Mouse (Mus musculus): ENCODE results near the gene Tmem127. TPM values are rescaled to one million over a fixed set of nuclear protein-coding genes. Genes with fewer than 3 reads are reported as not detected.

Tmem127 gene
- total and polyA plus RNA-seq, 3 experiments, result 11.5 to 15.8 (median 11.9) TPM

GRCm38 (mm10) chr2:127292250-127292649 is 44.5 kb downstream of the Tmem127 start:
- in situ Hi-C loops (cut with MboI; ENCODE audit: low pct_ligation_motif_present, low pct_unique_long_range_greater_than_20kb, low sequenced_read_pairs) (no loop called here), dilution Hi-C loops (cut with MboI; ENCODE audit: extremely low pct_ligation_motif_present, extremely low pct_unique_long_range_greater_than_20kb, low sequenced_read_pairs) (no loop called here)
- no peak overlapping the region for H3K27ac ChIP-seq (ENCODE audit: insufficient read depth, low read depth)
- H3K79me2 ChIP-seq (replicated peaks; ENCODE audit: control insufficient read depth, extremely low read depth, insufficient read depth, poor library complexity, severe bottlenecking), result no peaks in the 10 kb centered on the region
- H3K27me3 ChIP-seq (replicated peaks), result no peaks in the 10 kb centered on the region
- H3K9me3 ChIP-seq (replicated peaks; ENCODE audit: low read length), result no peaks in the 10 kb centered on the region
- no peak overlapping the region for H3K4me2 ChIP-seq (ENCODE audit: insufficient read depth, low read depth, poor library complexity, severe bottlenecking)
- no peaks in the 10 kb centered on the region for H3K4me1 ChIP-seq (ENCODE audit: control insufficient read depth in 1 of 2, insufficient read depth in 2 of 2)
- DNase-seq (ENCODE audit: extremely low read depth), result no peak
- peaks cover 41 to 79% of the 10 kb centered on the region in 2 experiments for H3K36me3 ChIP-seq (replicated peaks in 1 of 2; ENCODE audit: control insufficient read depth in 1 of 2, insufficient read depth in 1 of 2, low read length in 1 of 2)
- H3K9ac ChIP-seq (ENCODE audit: insufficient read depth, low read depth), result no peak overlapping the region
- H3K4me3 ChIP-seq (replicated peaks in 1 of 3; ENCODE audit: low read depth in 2 of 3, low read length in 2 of 3, poor library complexity in 1 of 3), result no peak overlapping the region
- TF ChIP-seq MAX (IDR thresholded peaks at IDR 0.05; ENCODE audit: low read length), result no peak
- TF ChIP-seq RCOR1 (conservative IDR thresholded peaks at IDR 0.05; ENCODE audit: low read depth, low read length), result no peak
- no peak for TF ChIP-seq ZC3H11A (IDR thresholded peaks at IDR 0.05; ENCODE audit: low read depth, low read length)
- no peak for TF ChIP-seq USF2 (conservative IDR thresholded peaks at IDR 0.05; ENCODE audit: low read depth, low read length)
- no peak for TF ChIP-seq IRF4 (IDR thresholded peaks at IDR 0.05; ENCODE audit: low read depth, low read length)
- TF ChIP-seq MEF2A (IDR thresholded peaks at IDR 0.05; ENCODE audit: borderline replicate concordance, low read depth, low read length), result no peak
- no peak for TF ChIP-seq CTCF (conservative IDR thresholded peaks at IDR 0.05 in 1 of 2, IDR thresholded peaks at IDR 0.05 in 1 of 2; ENCODE audit: low read depth in 2 of 2, low read length in 2 of 2)
- no peak for TF ChIP-seq TCF12 (IDR thresholded peaks at IDR 0.05; ENCODE audit: low read depth, low read length)
- no peak for TF ChIP-seq MAZ (IDR thresholded peaks at IDR 0.05; ENCODE audit: low read depth, low read length)
- no peak for TF ChIP-seq ELF1 (IDR thresholded peaks at IDR 0.05; ENCODE audit: low read depth, low read length)
- no peak for TF ChIP-seq TBP (conservative IDR thresholded peaks at IDR 0.05; ENCODE audit: low read depth, low read length)
- no peak for TF ChIP-seq BHLHE40 (IDR thresholded peaks at IDR 0.05; ENCODE audit: low read depth, low read length)
- TF ChIP-seq CHD1 (IDR thresholded peaks at IDR 0.05; ENCODE audit: low read depth, low read length), result no peak
- TF ChIP-seq ZNF384 (IDR thresholded peaks at IDR 0.05; ENCODE audit: low read depth, low read length), result no peak
- no peak for TF ChIP-seq CHD2 (IDR thresholded peaks at IDR 0.05; ENCODE audit: low read length)
- no peak for TF ChIP-seq POLR2AphosphoS2 (IDR thresholded peaks at IDR 0.05; ENCODE audit: low read depth, low read length)
- TF ChIP-seq ZKSCAN1 (IDR thresholded peaks at IDR 0.05; ENCODE audit: borderline replicate concordance, low read depth, low read length), result no peak
- TF ChIP-seq NELFE (IDR thresholded peaks at IDR 0.05; ENCODE audit: low read depth, low read length), result no peak
- no peak for TF ChIP-seq MAFK (IDR thresholded peaks at IDR 0.05; ENCODE audit: insufficient replicate concordance, low read length)

GRCm38 (mm10) chr2:127297001-127297805 is 49.5 kb downstream of the Tmem127 start:
- DNase-seq (ENCODE audit: extremely low read depth), result no peak
- no peak overlapping the region for H3K4me2 ChIP-seq (ENCODE audit: insufficient read depth, low read depth, poor library complexity, severe bottlenecking)
- no peak overlapping the region for H3K4me3 ChIP-seq (replicated peaks in 1 of 3; ENCODE audit: low read depth in 2 of 3, low read length in 2 of 3, poor library complexity in 1 of 3)
- peaks cover 45 to 82% of the 10 kb centered on the region in 2 experiments for H3K36me3 ChIP-seq (replicated peaks in 1 of 2; ENCODE audit: control insufficient read depth in 1 of 2, insufficient read depth in 1 of 2, low read length in 1 of 2)
- H3K27me3 ChIP-seq (replicated peaks), result no peaks in the 10 kb centered on the region
- dilution Hi-C loops (cut with MboI; ENCODE audit: extremely low pct_ligation_motif_present, extremely low pct_unique_long_range_greater_than_20kb, low sequenced_read_pairs) (no loop called here), in situ Hi-C loops (cut with MboI; ENCODE audit: low pct_ligation_motif_present, low pct_unique_long_range_greater_than_20kb, low sequenced_read_pairs) (no loop called here)
- H3K9me3 ChIP-seq (replicated peaks; ENCODE audit: low read length), result no peaks in the 10 kb centered on the region
- H3K79me2 ChIP-seq (replicated peaks; ENCODE audit: control insufficient read depth, extremely low read depth, insufficient read depth, poor library complexity, severe bottlenecking), result no peaks in the 10 kb centered on the region
- TF ChIP-seq MXI1 (IDR thresholded peaks at IDR 0.05; ENCODE audit: low read depth, low read length) (no peak), E2F4 (IDR thresholded peaks at IDR 0.05; ENCODE audit: insufficient replicate concordance, low read depth, low read length) (no peak), MAX (IDR thresholded peaks at IDR 0.05; ENCODE audit: low read length) (no peak), TBP (conservative IDR thresholded peaks at IDR 0.05; ENCODE audit: low read depth, low read length) (no peak), JUN (IDR thresholded peaks at IDR 0.05; ENCODE audit: insufficient read depth, low read depth, low read length) (no peak), CTCF (conservative IDR thresholded peaks at IDR 0.05 in 1 of 2, IDR thresholded peaks at IDR 0.05 in 1 of 2; ENCODE audit: low read depth in 2 of 2, low read length in 2 of 2) (no peak), NELFE (IDR thresholded peaks at IDR 0.05; ENCODE audit: low read depth, low read length) (no peak), PAX5 (IDR thresholded peaks at IDR 0.05; ENCODE audit: low read length) (no peak), RCOR1 (conservative IDR thresholded peaks at IDR 0.05; ENCODE audit: low read depth, low read length) (no peak), CHD2 (IDR thresholded peaks at IDR 0.05; ENCODE audit: low read length) (no peak), ELF1 (IDR thresholded peaks at IDR 0.05; ENCODE audit: low read depth, low read length) (no peak), SIN3A (IDR thresholded peaks at IDR 0.05; ENCODE audit: low read length) (no peak), ZKSCAN1 (IDR thresholded peaks at IDR 0.05; ENCODE audit: borderline replicate concordance, low read depth, low read length) (no peak), CHD1 (IDR thresholded peaks at IDR 0.05; ENCODE audit: low read depth, low read length) (no peak), MAFK (IDR thresholded peaks at IDR 0.05; ENCODE audit: insufficient replicate concordance, low read length) (no peak), GABPA (IDR thresholded peaks at IDR 0.05; ENCODE audit: insufficient replicate concordance, low read depth, low read length) (no peak), EP300 (IDR thresholded peaks at IDR 0.05; ENCODE audit: low read length) (no peak), IRF4 (IDR thresholded peaks at IDR 0.05; ENCODE audit: low read depth, low read length) (no peak), USF2 (conservative IDR thresholded peaks at IDR 0.05; ENCODE audit: low read depth, low read length) (no peak)
- no peak overlapping the region for H3K9ac ChIP-seq (ENCODE audit: insufficient read depth, low read depth)
- H3K27ac ChIP-seq (ENCODE audit: insufficient read depth, low read depth), result no peak overlapping the region
- H3K4me1 ChIP-seq (ENCODE audit: control insufficient read depth in 1 of 2, insufficient read depth in 2 of 2), result peaks cover 4 to 18% of the 10 kb centered on the region in 2 experiments
